Mouse (Mus musculus): Measurements from ENCODE around the gene Tstd2. TPM values are rescaled to one million over a fixed set of nuclear protein-coding genes. Genes with fewer than 3 reads are reported as not detected.
A peak's percentile ranks its signal among the peaks of the same experiment; 100 is the strongest.

Gene Tstd2
- polyA plus RNA-seq, 1 experiment from 2014 or later, result 26.8 TPM

DNA sequence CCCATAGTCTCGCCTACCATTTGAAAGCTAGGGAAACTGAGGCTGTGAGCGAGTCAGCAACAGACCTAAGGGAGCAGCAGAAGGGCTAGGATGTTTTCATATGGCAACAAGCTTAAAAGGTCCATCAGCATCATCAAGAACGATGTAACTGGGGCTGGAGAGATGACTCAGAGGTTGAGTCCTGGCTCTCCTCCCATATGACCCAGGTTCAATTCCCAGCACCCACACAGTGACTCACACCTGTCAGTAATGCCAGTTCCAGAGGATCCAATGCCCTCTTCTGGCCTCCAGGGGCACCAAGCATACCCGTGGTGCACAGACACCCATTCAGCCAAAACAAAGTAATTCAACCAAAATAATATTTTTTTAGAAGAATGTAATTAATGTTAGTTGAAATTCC, 58.2 kb downstream of the Tstd2 start:
- Histone ChIP-seq H3K9me3 (no peaks in the 10 kb centered on the region), H3K4me1 (peaks cover 45% of the 10 kb centered on the region), H3K27ac (replicated peaks) (no peak overlapping the region), H3K4me3 (no peak overlapping the region), H3K27me3 (replicated peaks) (no peaks in the 10 kb centered on the region), H3K4me2 (no peak overlapping the region), H3K9ac (no peak overlapping the region), H3K36me3 (peaks cover 60% of the 10 kb centered on the region)
- ATAC-seq (ENCODE audit: extremely low read depth, insufficient number of reproducible peaks, low FRiP score, low TSS enrichment), result no peak
- WGBS, result 86% methylated on average over 4 of the region's 4 CpGs

DNA sequence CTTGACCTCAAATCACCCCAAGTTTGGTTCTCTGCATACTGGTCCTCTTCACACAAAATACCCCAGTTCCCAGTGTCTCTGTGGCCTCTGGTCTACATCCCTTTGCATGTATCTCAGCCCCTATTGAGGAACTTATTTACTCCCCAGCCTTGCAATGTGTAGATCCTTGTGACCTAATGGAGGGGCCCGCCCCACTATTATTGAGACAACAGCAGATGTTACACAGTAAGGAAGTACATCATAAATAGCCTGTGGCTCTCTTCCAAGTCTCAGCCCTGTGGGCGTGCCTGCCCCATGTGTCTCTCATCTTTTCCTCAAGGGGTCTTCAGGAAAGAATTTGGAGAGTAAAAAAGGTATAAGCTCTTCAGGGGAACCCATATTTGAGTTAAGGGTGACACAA, 61.6 kb downstream of the Tstd2 start:
- Histone ChIP-seq H3K9me3 (no peaks in the 10 kb centered on the region), H3K9ac (no peak overlapping the region), H3K27me3 (replicated peaks) (no peaks in the 10 kb centered on the region), H3K4me3 (no peak overlapping the region), H3K4me1 (peaks cover 62% of the 10 kb centered on the region), H3K36me3 (peaks cover 44% of the 10 kb centered on the region), H3K27ac (replicated peaks) (peak overlapping the region; percentile 33; the same call in 1 of the 2 replicates), H3K4me2 (no peak overlapping the region)
- WGBS, result 71% methylated on average over 2 of the region's 2 CpGs
- ATAC-seq (ENCODE audit: extremely low read depth, insufficient number of reproducible peaks, low FRiP score, low TSS enrichment), result no peak

DNA sequence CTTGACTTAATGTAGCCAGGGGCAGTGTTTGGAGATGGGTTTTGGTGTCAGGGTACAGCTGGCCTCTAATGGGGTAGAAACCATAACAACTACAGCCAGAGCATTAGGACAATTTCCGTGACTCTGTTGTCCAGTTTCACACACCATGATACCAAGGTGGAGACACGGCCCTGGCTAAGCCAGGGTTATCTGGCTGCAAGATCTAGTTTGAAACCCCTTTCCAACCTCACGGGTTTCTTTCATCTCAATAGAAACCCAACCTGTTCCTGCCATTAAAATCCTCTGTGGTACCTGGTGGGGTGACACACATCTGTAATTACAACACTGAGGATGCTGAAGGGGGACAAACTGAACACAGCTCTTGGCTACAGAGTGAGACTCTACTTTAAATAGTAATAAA, 62.8 kb downstream of the Tstd2 start:
- H3K36me3 ChIP-seq, result peaks cover 52% of the 10 kb centered on the region
- no peak for ATAC-seq (ENCODE audit: extremely low read depth, insufficient number of reproducible peaks, low FRiP score, low TSS enrichment)
- peaks cover 59% of the 10 kb centered on the region for H3K4me1 ChIP-seq
- H3K27me3 ChIP-seq (replicated peaks), result no peaks in the 10 kb centered on the region
- H3K9me3 ChIP-seq, result no peaks in the 10 kb centered on the region
- H3K27ac ChIP-seq (replicated peaks), result peak overlapping the region; percentile 33
- H3K4me3 ChIP-seq, result no peak overlapping the region
- no peak overlapping the region for H3K9ac ChIP-seq
- no peak overlapping the region for H3K4me2 ChIP-seq
- 80% methylated on average over 3 of the region's 3 CpGs for WGBS

DNA sequence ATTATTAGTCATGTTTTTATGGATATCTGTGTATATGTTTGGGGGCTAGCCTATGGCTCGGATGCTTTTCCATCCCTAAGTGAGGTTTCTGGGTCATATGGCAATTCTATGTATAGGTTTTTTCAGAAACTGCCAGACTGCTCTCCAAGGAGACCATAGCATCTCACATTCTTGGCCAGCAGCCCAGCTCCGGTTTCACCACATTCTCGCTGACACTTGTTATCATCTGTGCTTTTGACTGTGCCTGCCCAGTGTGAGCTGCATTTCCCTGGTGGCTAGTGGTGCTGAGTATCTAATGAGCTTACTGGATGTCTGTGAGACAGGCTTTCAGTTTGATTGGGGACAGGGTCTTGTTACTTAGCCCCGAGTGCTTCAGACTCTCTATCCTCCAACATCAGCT, 64.8 kb downstream of the Tstd2 start:
- no peak; the same call in 1 of the 2 replicates for ATAC-seq (ENCODE audit: extremely low read depth, insufficient number of reproducible peaks, low FRiP score, low TSS enrichment)
- Histone ChIP-seq H3K9me3 (no peaks in the 10 kb centered on the region), H3K4me3 (no peak overlapping the region), H3K36me3 (peaks cover 50% of the 10 kb centered on the region), H3K9ac (no peak overlapping the region), H3K27me3 (replicated peaks) (no peaks in the 10 kb centered on the region), H3K27ac (replicated peaks) (peak overlapping the region; percentile 75), H3K4me2 (peak overlapping the region; percentile 30), H3K4me1 (peaks cover 59% of the 10 kb centered on the region)
- WGBS, result 18% methylated on average over 4 of the region's 4 CpGs

DNA sequence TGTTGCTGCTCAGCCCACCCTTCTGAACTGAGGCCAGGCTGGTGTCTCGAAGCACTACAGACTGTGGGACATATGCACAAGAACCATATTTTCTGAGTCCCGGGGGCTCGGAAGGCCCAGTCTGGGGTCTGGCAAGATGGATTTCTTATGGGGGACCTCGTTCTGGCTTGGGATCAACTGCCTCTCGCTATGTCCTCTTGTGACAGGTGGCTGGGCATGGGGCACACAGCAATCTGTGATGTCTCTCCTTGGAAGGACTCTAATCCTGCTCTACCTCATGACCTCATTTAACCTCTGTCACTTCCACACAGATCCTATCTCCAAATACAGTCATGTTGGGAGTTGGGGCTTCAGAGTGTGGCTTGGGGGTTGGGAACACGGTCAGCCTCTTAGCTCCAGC, 65.9 kb downstream of the Tstd2 start:
- Histone ChIP-seq H3K9me3 (no peaks in the 10 kb centered on the region), H3K9ac (0 out of 2 replicates have a peak overlapping the region, but pooled peaks have one; percentile 19), H3K4me3 (no peak overlapping the region), H3K4me2 (no peak overlapping the region), H3K27ac (replicated peaks) (peak overlapping the region; percentile 75), H3K4me1 (peaks cover 70% of the 10 kb centered on the region), H3K36me3 (peaks cover 50% of the 10 kb centered on the region), H3K27me3 (replicated peaks) (no peaks in the 10 kb centered on the region)
- no peak for ATAC-seq (ENCODE audit: extremely low read depth, insufficient number of reproducible peaks, low FRiP score, low TSS enrichment)
- 52% methylated on average over 6 of the region's 6 CpGs for WGBS

DNA sequence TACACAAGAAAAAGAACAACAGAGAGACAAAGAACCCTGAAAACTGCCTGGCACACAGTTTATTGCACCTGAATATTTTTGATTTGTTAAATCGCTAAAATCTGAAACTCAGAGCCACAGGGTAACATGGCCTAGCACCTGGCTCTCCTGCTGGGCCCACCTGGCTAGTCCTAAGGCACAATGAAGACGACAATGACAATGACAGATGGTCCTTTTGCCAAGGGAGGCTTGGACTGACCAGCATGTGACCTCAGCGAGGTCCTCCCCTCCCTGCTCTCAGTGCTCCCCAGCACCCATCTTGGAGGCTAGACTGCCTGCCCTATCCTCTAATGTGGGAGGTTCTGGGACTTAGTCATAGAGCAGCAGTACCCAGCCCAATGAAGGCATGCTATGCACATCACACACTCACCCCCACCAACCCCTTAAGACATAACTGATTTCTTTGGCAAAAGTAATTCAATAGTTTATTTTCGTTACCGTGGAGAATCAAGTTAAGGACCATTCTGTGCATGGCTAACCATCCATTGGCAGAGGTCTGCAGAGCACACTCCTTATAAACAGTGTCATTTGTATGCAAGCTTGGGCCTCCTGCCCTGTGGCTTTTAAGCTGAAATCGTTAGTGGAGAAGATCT, 68.5 kb downstream of the Tstd2 start:
- Histone ChIP-seq H3K4me1 (peaks cover 74% of the 10 kb centered on the region), H3K9me3 (no peaks in the 10 kb centered on the region), H3K27me3 (replicated peaks) (no peaks in the 10 kb centered on the region; the same call in 1 of the 2 replicates), H3K9ac (no peak overlapping the region), H3K36me3 (peaks cover 54% of the 10 kb centered on the region), H3K4me2 (no peak overlapping the region), H3K4me3 (no peak overlapping the region), H3K27ac (replicated peaks) (no peak overlapping the region)
- no peak for ATAC-seq (ENCODE audit: extremely low read depth, insufficient number of reproducible peaks, low FRiP score, low TSS enrichment)
- WGBS, result 84% methylated on average over 6 of the region's 6 CpGs

DNA sequence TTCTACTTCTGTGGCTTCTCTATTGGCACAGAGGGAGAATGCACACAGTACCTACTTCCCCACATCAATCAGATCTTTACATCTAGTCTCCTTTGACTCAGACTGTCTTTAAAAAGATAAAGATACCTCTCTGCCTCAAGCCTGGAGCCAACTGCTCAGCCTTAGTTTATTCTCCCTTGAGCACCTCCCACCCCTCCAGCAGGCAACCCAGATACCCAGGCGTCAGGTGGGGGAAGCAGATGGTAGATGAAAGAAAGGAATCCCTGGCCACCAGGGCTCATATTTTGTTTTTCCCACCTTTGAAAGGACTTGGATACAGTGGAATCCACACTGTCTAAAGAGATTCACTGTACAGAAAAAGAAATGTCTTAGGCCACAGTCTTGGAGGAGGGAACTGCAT, 69.9 kb downstream of the Tstd2 start:
- H3K4me1 ChIP-seq, result peaks cover 74% of the 10 kb centered on the region
- 58% methylated on average over 1 of the region's 1 CpGs for WGBS
- ATAC-seq (ENCODE audit: extremely low read depth, insufficient number of reproducible peaks, low FRiP score, low TSS enrichment), result no peak
- peaks cover 4% of the 10 kb centered on the region; the same call in 1 of the 2 replicates for H3K27me3 ChIP-seq (replicated peaks)
- H3K9me3 ChIP-seq, result no peaks in the 10 kb centered on the region
- H3K36me3 ChIP-seq, result peaks cover 56% of the 10 kb centered on the region
- no peak overlapping the region for H3K4me3 ChIP-seq
- H3K4me2 ChIP-seq, result no peak overlapping the region
- H3K9ac ChIP-seq, result no peak overlapping the region
- peak overlapping the region; percentile 58; the same call in 1 of the 2 replicates for H3K27ac ChIP-seq (replicated peaks)

DNA sequence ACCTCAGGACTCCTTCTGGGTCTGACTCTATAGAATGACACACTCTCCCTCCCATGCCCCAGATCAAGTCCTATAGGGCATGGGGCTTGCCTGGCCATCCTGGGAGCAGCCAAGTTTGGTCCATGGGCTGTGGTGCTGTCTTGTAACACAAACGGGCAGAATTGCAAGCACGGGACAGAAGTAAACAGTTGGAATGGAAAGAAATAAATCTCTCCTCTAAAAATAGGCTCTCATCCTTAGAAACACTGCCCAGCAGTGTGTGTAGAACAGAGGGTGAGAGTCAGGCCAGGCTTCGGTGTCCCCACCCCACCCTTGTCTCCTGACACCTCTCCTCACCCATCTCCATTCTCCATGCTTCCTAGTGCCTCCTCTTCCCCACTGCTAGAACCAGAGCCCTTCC, 70.4 kb downstream of the Tstd2 start:
- peak overlapping the region; percentile 58; the same call in 1 of the 2 replicates for H3K27ac ChIP-seq (replicated peaks)
- H3K9me3 ChIP-seq, result no peaks in the 10 kb centered on the region
- peaks cover 4% of the 10 kb centered on the region; the same call in 1 of the 2 replicates for H3K27me3 ChIP-seq (replicated peaks)
- H3K4me1 ChIP-seq, result peaks cover 74% of the 10 kb centered on the region
- H3K4me2 ChIP-seq, result no peak overlapping the region
- H3K9ac ChIP-seq, result no peak overlapping the region
- H3K4me3 ChIP-seq, result no peak overlapping the region
- H3K36me3 ChIP-seq, result peaks cover 61% of the 10 kb centered on the region
- 52% methylated on average over 3 of the region's 3 CpGs for WGBS
- no peak for ATAC-seq (ENCODE audit: extremely low read depth, insufficient number of reproducible peaks, low FRiP score, low TSS enrichment)

DNA sequence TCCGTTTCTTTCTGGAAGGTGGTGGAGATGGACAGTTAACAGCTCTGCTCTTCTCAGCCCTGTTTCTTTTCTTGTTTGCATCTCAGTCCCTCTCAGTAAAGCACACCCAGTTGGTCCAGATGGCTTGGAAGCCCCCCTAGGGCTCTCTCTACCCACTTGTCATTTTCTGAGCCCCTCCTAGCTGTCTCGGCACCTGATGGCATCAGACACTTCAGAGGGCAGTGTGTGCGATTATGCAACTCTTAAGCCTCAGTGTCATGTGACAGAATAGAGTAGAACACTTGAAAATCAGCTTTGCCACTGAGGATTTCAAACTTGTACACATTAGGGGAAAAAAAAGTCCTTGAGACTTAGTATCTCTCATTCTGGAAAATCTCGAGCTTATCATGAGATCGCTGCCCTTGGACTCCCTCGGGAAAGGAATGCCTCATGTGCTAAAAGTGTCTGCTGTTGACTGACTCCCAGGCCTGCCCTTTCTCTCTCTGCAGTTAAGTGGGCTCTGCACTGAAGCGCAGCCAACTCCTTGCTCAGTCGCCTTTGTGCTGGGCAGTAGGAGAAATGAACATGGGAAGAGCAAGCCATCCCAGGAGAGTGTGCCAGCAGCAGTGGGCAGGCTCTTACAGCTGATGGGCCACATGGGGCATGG, 72.7 kb downstream of the Tstd2 start:
- Histone ChIP-seq H3K9ac (0 out of 2 replicates have a peak overlapping the region, but pooled peaks have one; percentile 60), H3K4me3 (no peak overlapping the region), H3K4me2 (peak overlapping the region; percentile 30), H3K4me1 (peaks cover 72% of the 10 kb centered on the region), H3K9me3 (no peaks in the 10 kb centered on the region), H3K27ac (replicated peaks) (peak overlapping the region; percentile 88), H3K27me3 (replicated peaks) (peaks cover 4% of the 10 kb centered on the region; the same call in 1 of the 2 replicates), H3K36me3 (peaks cover 66% of the 10 kb centered on the region)
- ATAC-seq (ENCODE audit: extremely low read depth, insufficient number of reproducible peaks, low FRiP score, low TSS enrichment), result no peak
- 23% methylated on average over 8 of the region's 8 CpGs for WGBS

DNA sequence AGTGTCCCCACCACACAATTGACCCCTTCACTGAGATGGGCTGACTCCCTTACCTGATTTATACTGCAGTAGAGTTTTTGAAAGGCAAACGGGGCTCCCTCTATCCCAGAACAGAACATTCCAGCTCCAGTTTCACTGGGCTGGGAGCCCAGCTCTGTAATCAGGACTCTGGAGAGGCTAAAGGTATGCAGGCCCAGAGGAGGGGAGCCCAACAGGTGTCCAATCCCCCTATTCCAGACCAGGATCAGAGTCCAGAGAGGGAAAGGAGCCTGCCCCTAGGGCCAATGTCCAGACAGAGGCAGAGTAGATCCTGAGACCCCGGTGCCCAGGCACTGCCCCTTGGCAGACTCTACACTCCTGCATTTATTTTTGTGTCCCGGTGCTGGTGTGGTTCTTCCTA, 73.5 kb downstream of the Tstd2 start:
- Histone ChIP-seq H3K4me1 (peaks cover 79% of the 10 kb centered on the region), H3K36me3 (peaks cover 62% of the 10 kb centered on the region), H3K4me2 (peak overlapping the region; percentile 16; the same call in 1 of the 2 replicates), H3K27ac (replicated peaks) (peak overlapping the region; percentile 88), H3K9ac (peak overlapping the region; percentile 60; the same call in 1 of the 2 replicates), H3K9me3 (no peaks in the 10 kb centered on the region), H3K27me3 (replicated peaks) (peaks cover 4% of the 10 kb centered on the region; the same call in 1 of the 2 replicates), H3K4me3 (no peak overlapping the region)
- 55% methylated on average over 3 of the region's 3 CpGs for whole genome bisulfite sequencing
- 0 out of 2 replicates have a peak, but pooled peaks have one; percentile 11 for ATAC-seq (ENCODE audit: extremely low read depth, insufficient number of reproducible peaks, low FRiP score, low TSS enrichment)
